Mouse (Mus musculus) midbrain, embryonic 15.5 days (tissue): ENCODE results near the gene Myo1a. TPM values are rescaled to one million over a fixed set of nuclear protein-coding genes. Genes with fewer than 3 reads are reported as not detected.
"Not testable (repeated sequence)": the region's sequence is repeated elsewhere in the genome, so short reads cannot be mapped to it uniquely, and the experiment has no call there.

ENCODE experiments used
- ATAC-seq: fragments of 200-750 bp; cut with Nextera tagmentation; replicated peaks from 2 replicates; pipeline ENCODE4 v1.8.0; 2017; ENCODE audit warnings: moderate TSS enrichment
- H3K27ac ChIP-seq: fragments of 300-500 bp; sonication (generic); 2 replicates; pipeline ENCODE4 v1.5.1; 2015; ENCODE audit warnings: mild to moderate bottlenecking, inconsistent platforms
- H3K27me3 ChIP-seq: fragments of 300-500 bp; sonication (generic); replicated peaks from 2 replicates; pipeline ENCODE4 v1.6.1; 2015; ENCODE audit warnings: inconsistent platforms
- H3K36me3 ChIP-seq: fragments of 300-500 bp; sonication (generic); replicated peaks from 2 replicates; pipeline ENCODE4 v1.6.1; 2015; ENCODE audit warnings: inconsistent platforms
- H3K4me1 ChIP-seq: fragments of 300-500 bp; sonication (generic); 2 replicates; pipeline ENCODE4 v1.6.1; 2015; ENCODE audit warnings: inconsistent platforms
- H3K4me2 ChIP-seq: fragments of 300-500 bp; sonication (generic); 2 replicates; pipeline ENCODE4 v1.6.1; 2015; ENCODE audit warnings: inconsistent platforms, mild to moderate bottlenecking, moderate library complexity
- H3K4me3 ChIP-seq: fragments of 300-500 bp; sonication (generic); 2 replicates; pipeline ENCODE4 v1.5.1; 2015; ENCODE audit warnings: mild to moderate bottlenecking, inconsistent platforms
- H3K9ac ChIP-seq: fragments of 300-500 bp; sonication (generic); 2 replicates; pipeline ENCODE4 v1.6.1; 2015; ENCODE audit warnings: mild to moderate bottlenecking, inconsistent platforms
- H3K9me3 ChIP-seq: fragments of 300-500 bp; sonication (generic); 2 replicates; pipeline ENCODE4 v1.6.1; 2016; ENCODE audit warnings: inconsistent platforms
- WGBS: fragments of 180-500 bp; shearing (Covaris S2); methylation state at CpG from one replicate; pipeline ENCODE4 v1.1.7; 2015; ENCODE audit warnings: mixed read lengths; 5-methylcytosine and 5-hydroxymethylcytosine counted together
- polyA plus RNA-seq: library from polyadenylated mRNA; unstranded; fragments of >200 nt; fragmentation: Nextera tagmentation; extraction: Ambion mirVana; gene quantifications from 2 replicates; pipeline ENCODE4 v1.2.1, GENCODE M21; 2015

Gene Myo1a
- polyA plus RNA-seq, 1 experiment from 2014 or later: 0.25 TPM

- Histone ChIP-seq H3K36me3 (no peaks in the 10 kb centered on the region), H3K9me3 (no peaks in the 10 kb centered on the region), H3K27ac (no peak overlapping the region), H3K27me3 (no peaks in the 10 kb centered on the region), H3K4me2 (no peak overlapping the region), H3K4me3 (no peak overlapping the region), H3K9ac (no peak overlapping the region), H3K4me1 (no peaks in the 10 kb centered on the region)
- 84% methylated on average over 3 of the region's 3 CpGs for WGBS
- no peak for ATAC-seq
Measured at GRCm38 (mm10) chr10:127755246-127755645, 50.3 kb downstream of the Myo1a start.

- Histone ChIP-seq H3K36me3 (no peaks in the 10 kb centered on the region), H3K4me1 (no peaks in the 10 kb centered on the region), H3K4me2 (peak overlapping the region; percentile 26), H3K4me3 (no peak overlapping the region), H3K9me3 (no peaks in the 10 kb centered on the region), H3K27ac (no peak overlapping the region), H3K27me3 (no peaks in the 10 kb centered on the region), H3K9ac (no peak overlapping the region)
- 53% methylated on average over 18 of the region's 18 CpGs for WGBS
- no peak for ATAC-seq
Measured at GRCm38 (mm10) chr10:127755770-127756468, 50.9 kb downstream of the Myo1a start.

GRCm38 (mm10) chr10:127759181-127760110 lies 54.5 kb downstream of the Myo1a start, which contains the start of the genes Rdh1 and Rdh16f1:
Rdh1 (plus strand) TSS chr10:127759721.
Rdh16f1 (plus strand) TSS chr10:127759787.
- WGBS: 81% methylated on average over 9 of the region's 9 CpGs
- no peak within 1 kb of the TSS for H3K9ac ChIP-seq
- ATAC-seq: no peak
- H3K27me3 ChIP-seq: no peaks in the 10 kb centered on the region
- no peaks in the 10 kb centered on the region for H3K36me3 ChIP-seq
- H3K4me1 ChIP-seq: no peaks in the 10 kb centered on the region
- no peaks in the 10 kb centered on the region for H3K9me3 ChIP-seq
- no peak within 1 kb of the TSS for H3K4me3 ChIP-seq
- no peak within 1 kb of the TSS for H3K4me2 ChIP-seq
- H3K27ac ChIP-seq: no peak within 1 kb of the TSS

GRCm38 (mm10) chr10:127762926-127763325 lies 58.0 kb downstream of the Myo1a start:
- H3K9ac ChIP-seq, H3K36me3 ChIP-seq, H3K27ac ChIP-seq, H3K4me2 ChIP-seq, H3K4me1 ChIP-seq, H3K4me3 ChIP-seq, H3K27me3 ChIP-seq, ATAC-seq, H3K9me3 ChIP-seq: not testable (repeated sequence)
- 89% methylated on average over 10 of the region's 10 CpGs for WGBS

GRCm38 (mm10) chr10:127763914-127764680 lies 59.1 kb downstream of the Myo1a start:
- no peaks in the 10 kb centered on the region for H3K9me3 ChIP-seq
- no peaks in the 10 kb centered on the region for H3K4me1 ChIP-seq
- no peak overlapping the region for H3K4me3 ChIP-seq
- H3K4me2 ChIP-seq: no peak overlapping the region
- ATAC-seq: no peak
- 72% methylated on average over 12 of the region's 12 CpGs for WGBS
- H3K36me3 ChIP-seq: no peaks in the 10 kb centered on the region
- no peak overlapping the region for H3K27ac ChIP-seq
- H3K9ac ChIP-seq: no peak overlapping the region
- H3K27me3 ChIP-seq: no peaks in the 10 kb centered on the region

- no peaks in the 10 kb centered on the region for H3K9me3 ChIP-seq
- no peaks in the 10 kb centered on the region for H3K27me3 ChIP-seq
- H3K27ac ChIP-seq: no peak overlapping the region
Measured at GRCm38 (mm10) chr10:127766564-127766963, 61.6 kb downstream of the Myo1a start.

More at GRCm38 (mm10) chr10:127766564-127766963, 61.6 kb downstream of the Myo1a start:
- Histone ChIP-seq H3K4me3 (no peak overlapping the region), H3K4me2 (no peak overlapping the region), H3K36me3 (no peaks in the 10 kb centered on the region), H3K4me1 (no peaks in the 10 kb centered on the region), H3K9ac (no peak overlapping the region)
- 89% methylated on average over 1 of the region's 1 CpGs for WGBS
- ATAC-seq: no peak

Other genes with a start within 250 kb of the Myo1a start
- gene Stac3, start 203.5 kb upstream of the Myo1a start, polyA plus RNA-seq: 1.4 and 2.4 TPM in 2 replicates
- 22.1 and 23.1 TPM in 2 replicates for gene Ndufa4l2, start 190.2 kb upstream of the Myo1a start, polyA plus RNA-seq
- 49.4 and 50.7 TPM in 2 replicates for gene Shmt2, start 182.7 kb upstream of the Myo1a start, polyA plus RNA-seq
- gene Nxph4, start 170.6 kb upstream of the Myo1a start, polyA plus RNA-seq: 93.7 and 114 TPM in 2 replicates
- gene Lrp1, start 84.0 kb upstream of the Myo1a start, polyA plus RNA-seq: 117 and 119 TPM in 2 replicates
- 5.8 and 5.9 TPM in 2 replicates for gene Stat6, start 62.2 kb upstream of the Myo1a start, polyA plus RNA-seq
- gene Nemp1, start 38.3 kb upstream of the Myo1a start, polyA plus RNA-seq: 3.3 and 3.7 TPM in 2 replicates
- 1.9 and 2.6 TPM in 2 replicates for gene Nab2, start 36.6 kb upstream of the Myo1a start, polyA plus RNA-seq
- gene Tac2, start 19.3 kb downstream of the Myo1a start, polyA plus RNA-seq: 0.36 TPM in 1 of 2 replicates, not detected in the other
- 4.0 and 4.2 TPM in 2 replicates for gene Zbtb39, start 34.4 kb downstream of the Myo1a start, polyA plus RNA-seq
- 1.2 and 1.8 TPM in 2 replicates for gene Gpr182, start 46.6 kb downstream of the Myo1a start, polyA plus RNA-seq
- gene Rdh1, start 54.6 kb downstream of the Myo1a start, polyA plus RNA-seq: not detected in 2 replicates
- not detected in 2 replicates for gene Rdh16f1, start 54.6 kb downstream of the Myo1a start, polyA plus RNA-seq
- gene Rdh9, start 71.2 kb downstream of the Myo1a start, polyA plus RNA-seq: 0.12 and 0.31 TPM in 2 replicates
- not detected in 2 replicates for gene Rdh16, start 96.0 kb downstream of the Myo1a start, polyA plus RNA-seq
- gene Rdh19, start 144.8 kb downstream of the Myo1a start, polyA plus RNA-seq: not detected in 2 replicates
- gene Rdh16f2, start 161.3 kb downstream of the Myo1a start, polyA plus RNA-seq: not detected in 2 replicates
- gene Rdh7, start 183.6 kb downstream of the Myo1a start, polyA plus RNA-seq: not detected in 2 replicates
- not detected in 2 replicates for gene Sdr9c7, start 193.3 kb downstream of the Myo1a start, polyA plus RNA-seq